Mouse (Mus musculus): ENCODE data around the gene Eea1.
"Not testable (repeated sequence)": the region's sequence is repeated elsewhere in the genome, so short reads cannot be mapped to it uniquely, and the experiment has no call there.

DNA sequence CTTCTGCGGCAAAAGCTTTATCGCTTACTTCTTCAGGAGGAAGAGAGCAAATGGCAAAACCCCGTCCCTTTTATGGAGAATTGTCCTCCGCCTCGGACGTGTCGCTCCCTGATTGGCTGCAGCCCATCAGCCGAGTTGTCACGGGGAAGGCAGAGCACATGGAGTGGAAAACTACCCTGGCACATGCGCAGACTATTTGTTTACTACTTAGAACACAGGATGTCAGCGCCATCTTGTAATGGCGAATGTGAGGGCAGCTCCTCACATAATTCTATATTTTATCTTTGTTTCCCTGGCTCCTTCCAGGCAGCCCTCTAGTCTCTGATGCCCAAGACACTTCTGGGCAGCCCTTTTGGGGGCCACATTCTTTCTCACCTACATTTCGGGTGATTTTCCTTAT, 6.8 kb upstream of the Eea1 start:
- not testable (repeated sequence) for TF ChIP-seq CTCF (IDR thresholded peaks at IDR 0.05; ENCODE audit: borderline replicate concordance, insufficient read depth, low read depth, low read length); POLR2A (IDR thresholded peaks at IDR 0.05; ENCODE audit: borderline replicate concordance, insufficient read depth, low read length)
